Mouse (Mus musculus) layer of hippocampus, adult 18-20 months (tissue): ENCODE results near the gene Cap1. TPM values are rescaled to one million over a fixed set of nuclear protein-coding genes. Genes with fewer than 3 reads are reported as not detected.
"Not testable (repeated sequence)": the region's sequence is repeated elsewhere in the genome, so short reads cannot be mapped to it uniquely, and the experiment has no call there.

ENCODE experiments used
- DNase-seq, 2 experiments: peaks; one replicate each; pipeline ENCODE4 v3.0.0; 2022; ENCODE audit warnings: low spot score in 2 of 2
- total RNA-seq, 2 experiments: library from RNA; stranded (reverse); gene quantifications; 2 replicates each; pipeline ENCODE4 v1.2.3; 2021

Cap1 gene
- total RNA-seq, 2 experiments from 2014 or later, result 296 to 307 TPM

DNA sequence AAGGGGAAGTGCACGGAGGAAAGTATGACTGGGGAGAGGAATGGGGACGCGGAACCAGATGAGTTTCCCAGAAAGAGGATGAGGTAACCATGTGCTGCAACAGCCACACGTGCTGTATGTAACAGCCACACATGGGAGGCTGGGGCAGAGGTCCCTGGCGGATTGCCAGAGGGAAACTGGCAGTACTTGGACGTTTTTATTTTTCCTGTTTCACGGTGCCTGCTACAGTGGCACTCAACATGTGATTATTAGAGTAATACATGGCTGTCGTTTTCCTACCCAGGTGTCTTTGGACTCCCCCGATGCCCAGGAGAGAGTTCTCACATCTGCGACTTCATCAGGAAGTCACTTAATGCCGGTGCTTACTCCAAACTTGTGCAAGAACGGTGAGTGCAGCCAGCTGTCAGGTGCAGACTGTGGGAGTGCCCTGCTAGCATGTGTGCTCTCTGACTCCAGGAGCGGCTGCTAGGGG is 37.7 kb downstream of the Cap1 start:
- DNase-seq, result peak in 1 of 2 experiments; percentile 5

DNA sequence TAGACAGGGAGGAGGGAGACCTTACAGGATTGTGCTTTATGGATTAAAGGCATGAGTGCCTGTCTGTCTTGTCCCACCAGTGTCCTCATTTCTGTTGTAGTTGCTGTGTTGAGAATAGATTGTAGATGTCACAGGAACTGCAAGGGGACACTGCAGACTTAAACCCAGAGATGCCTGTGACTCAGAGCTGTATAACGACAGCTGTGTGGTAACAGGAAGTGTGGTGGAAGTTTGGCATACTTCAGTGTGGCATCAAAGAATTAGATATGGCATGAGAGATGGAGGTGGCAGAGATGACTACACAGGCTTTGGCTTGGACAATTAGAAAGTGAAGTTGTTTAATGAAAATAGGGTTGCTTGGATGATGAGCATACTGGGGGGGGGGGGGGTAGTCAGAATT is 47.4 kb downstream of the Cap1 start:
- DNase-seq, result no peak

- DNase-seq, result no peak
These were observed 47.9 kb downstream of the Cap1 start for GRCm38 (mm10) chr4:122837994-122838393.

DNA sequence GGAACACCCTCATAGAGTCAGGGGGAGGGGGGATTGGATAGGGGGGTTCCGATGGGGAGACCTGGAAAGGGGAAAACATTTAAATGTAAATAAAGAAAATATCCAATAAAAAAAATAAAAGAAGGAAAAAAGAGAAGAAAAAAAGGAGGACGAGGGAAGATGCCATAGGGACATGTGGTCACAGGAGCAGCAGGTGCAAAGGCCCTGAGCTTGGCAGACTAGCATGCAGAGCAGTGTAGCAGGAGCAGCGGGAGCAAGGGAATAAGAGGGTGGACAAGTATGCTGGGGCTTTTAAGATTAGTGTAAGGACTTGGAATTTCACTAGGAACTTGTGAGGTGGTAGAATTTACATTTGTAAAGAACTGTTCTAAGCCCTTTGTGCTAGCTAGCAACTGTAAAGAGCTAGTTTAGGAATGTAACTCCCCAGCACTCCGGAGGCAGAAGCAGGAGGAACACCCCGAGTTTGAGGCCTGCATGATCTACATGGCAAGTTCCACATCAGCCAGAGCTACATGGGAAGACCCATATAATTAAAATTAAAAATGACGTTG is 48.6 kb downstream of the Cap1 start:
- no peak for DNase-seq

GRCm38 (mm10) chr4:122836403-122836775 is 49.5 kb downstream of the Cap1 start:
- no peak for DNase-seq

DNA sequence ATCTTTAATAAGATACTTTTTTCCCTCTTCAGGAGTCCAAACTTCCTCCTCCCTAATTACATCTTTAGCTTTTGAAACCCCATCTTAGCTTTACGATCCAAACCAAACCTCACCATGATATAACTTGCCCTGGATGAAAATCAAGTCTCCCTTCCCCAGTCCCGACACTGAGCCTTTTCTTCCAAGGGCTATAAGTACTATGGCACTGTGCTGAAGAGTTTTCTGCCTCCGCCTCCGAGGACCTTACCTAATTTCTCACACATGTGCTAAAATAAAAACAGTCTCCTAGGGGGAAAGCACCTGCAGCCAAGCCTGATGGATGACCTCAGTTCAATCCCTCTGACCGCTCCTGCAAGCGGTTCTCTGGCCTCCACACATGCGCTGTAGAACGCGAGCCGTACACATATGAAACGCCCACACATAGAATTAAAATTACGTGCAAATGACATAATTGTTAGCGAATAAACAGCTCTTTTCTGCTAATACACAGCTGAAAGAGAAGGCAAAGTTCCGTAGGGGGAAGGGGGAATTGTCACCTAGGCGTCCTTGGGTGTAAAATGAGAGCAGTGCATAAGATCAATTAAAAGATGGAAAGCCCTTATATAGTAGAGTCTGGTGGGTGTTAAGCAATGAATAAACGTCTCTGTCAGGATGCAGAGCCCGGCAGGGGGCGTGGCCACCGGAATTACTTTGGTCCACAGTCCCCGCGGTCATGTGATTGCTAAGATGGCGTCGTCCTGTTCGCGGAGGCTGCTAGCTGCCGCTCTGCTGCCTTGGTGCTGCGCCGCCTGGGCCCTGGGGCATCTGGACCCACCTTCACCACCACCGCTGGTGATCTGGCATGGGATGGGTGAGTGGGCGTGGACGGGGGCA is 50.1 kb downstream of the Cap1 start, which contains the start of gene Ppt1:
Ppt1 (plus strand) TSS at position 713 of the 873 bp plus-strand sequence.
- peak; percentile 89 to 97 for DNase-seq

- DNase-seq, result no peak
These were observed 54.0 kb downstream of the Cap1 start for GRCm38 (mm10) chr4:122831888-122832287.

DNA sequence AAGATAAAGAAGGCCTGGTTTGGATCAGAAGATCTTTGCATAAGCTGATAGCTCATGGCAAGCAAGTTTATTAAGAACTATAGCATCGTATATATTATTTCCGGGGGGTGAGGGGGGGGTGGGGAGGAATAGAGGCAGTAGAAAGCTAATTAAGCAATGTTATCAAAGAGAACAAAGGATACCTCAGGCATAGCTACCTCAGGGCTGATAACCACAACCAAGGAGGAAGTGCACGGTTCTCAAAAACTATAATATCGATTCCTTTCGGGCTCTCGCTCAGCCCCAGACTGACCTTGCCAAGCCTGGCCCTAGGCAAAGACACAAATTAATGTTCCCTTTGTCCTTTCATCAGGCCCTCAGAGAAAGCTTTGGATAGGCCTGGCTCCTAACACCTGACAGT is 56.5 kb downstream of the Cap1 start:
- no peak for DNase-seq

GRCm38 (mm10) chr4:122827651-122828050 is 58.2 kb downstream of the Cap1 start:
- no peak for DNase-seq

GRCm38 (mm10) chr4:122820941-122821340 is 64.9 kb downstream of the Cap1 start:
- DNase-seq, result not testable (repeated sequence)

- DNase-seq, result no peak
These were observed 69.7 kb downstream of the Cap1 start for GRCm38 (mm10) chr4:122816202-122816601.

GRCm38 (mm10) chr4:122811824-122812223 is 74.0 kb downstream of the Cap1 start:
- no peak for DNase-seq

DNA sequence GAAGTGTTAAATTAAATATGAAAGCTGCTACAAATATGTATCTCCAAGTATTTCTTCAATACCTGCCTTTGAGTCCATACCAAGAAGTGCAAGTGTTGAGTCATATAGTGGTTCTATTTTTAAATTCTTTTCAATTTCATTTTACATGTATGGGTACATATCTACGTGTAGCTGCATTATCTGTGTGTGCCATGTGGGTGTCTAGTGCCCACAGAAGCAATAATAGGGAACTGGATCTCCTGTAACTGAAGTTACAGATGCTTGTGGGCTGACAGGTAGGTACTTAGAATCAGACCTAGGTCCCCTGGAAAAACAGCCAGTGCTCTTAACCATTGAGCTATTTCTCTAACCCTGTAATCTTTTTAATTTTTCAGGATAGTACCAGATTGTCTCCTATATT is 74.7 kb downstream of the Cap1 start:
- DNase-seq, result no peak

Other genes with a start within 250 kb of the Cap1 start
- not detected for gene 9530002B09Rik, start 196.8 kb downstream of the Cap1 start, total RNA-seq
- gene Ppt1, start 49.8 kb downstream of the Cap1 start, total RNA-seq, result 10 to 100 TPM; 84.3 to 92.4 TPM
- 10 to 100 TPM; 44.8 to 48.9 TPM for gene Mfsd2a, start 75.1 kb upstream of the Cap1 start, total RNA-seq
- gene Mycl, start 109.6 kb upstream of the Cap1 start, total RNA-seq, result 10 to 100 TPM; 30.1 to 32.4 TPM
- 10 to 100 TPM; 19.5 to 20.2 TPM for gene Trit1, start 130.5 kb upstream of the Cap1 start, total RNA-seq
- gene Bmp8b, start 219.1 kb upstream of the Cap1 start, total RNA-seq, result not detected
- not detected for gene Oxct2b, start 230.2 kb upstream of the Cap1 start, total RNA-seq